Mouse (Mus musculus): ENCODE measurements around the gene Cnnm2. TPM values are rescaled to one million over a fixed set of nuclear protein-coding genes. Genes with fewer than 3 reads are reported as not detected.

The Cnnm2 gene
- polyA plus RNA-seq, 1 experiment = 8.1 TPM

DNA sequence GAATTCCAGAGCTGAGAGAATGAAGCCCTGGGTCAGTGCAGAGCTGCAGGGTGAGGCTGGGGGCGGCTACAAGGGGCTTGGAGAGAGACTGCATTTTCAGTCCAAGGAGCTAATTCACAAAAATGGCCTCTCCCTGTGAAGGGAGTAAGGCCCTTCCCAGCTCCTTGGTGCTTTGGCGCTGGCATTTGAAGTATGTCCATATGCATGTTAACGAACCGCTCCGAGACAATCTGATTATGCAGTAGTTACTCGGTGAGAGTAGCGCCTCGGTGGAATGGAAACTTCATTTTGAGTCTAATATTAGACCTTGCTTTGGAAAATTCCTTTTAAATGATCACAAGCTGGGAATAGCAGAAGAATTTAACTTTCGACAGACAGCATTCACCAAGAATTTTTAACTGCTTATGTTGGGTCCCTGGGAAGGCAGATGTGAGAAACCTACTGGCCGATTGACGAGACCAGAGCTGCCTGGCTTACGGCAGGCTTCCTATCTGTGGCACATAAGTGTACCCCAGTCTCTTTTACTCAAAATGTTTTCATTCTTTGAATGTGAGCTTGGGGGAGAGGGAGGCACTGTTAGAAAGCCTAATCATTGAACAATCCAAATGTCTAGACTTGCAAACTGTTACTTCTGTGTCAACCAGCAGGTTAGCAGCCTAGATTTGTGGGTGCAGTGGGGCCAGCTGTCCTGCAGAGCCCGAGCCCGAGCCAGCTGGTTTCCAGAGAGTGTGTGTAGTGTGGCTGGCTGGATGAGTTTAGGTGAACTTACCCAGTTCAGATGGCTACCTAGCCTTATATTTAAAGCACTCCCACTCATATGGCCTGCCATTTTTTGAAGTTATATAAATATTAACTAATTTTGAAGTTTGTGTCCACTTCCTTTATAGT is 87.2 kb downstream of the Cnnm2 start:
- no peak overlapping the region for H3ac ChIP-seq (ENCODE audit: control insufficient read depth, insufficient read length)
- H3K27me3 ChIP-seq (ENCODE audit: control insufficient read depth, insufficient read depth, insufficient read length) = no peaks in the 10 kb centered on the region
- H3K36me3 ChIP-seq (ENCODE audit: control insufficient read depth, insufficient read depth) = no peaks in the 10 kb centered on the region
- no peak overlapping the region for H3K4me3 ChIP-seq
- H3K4me2 ChIP-seq (ENCODE audit: low read depth) = no peak overlapping the region
- no peak for TF ChIP-seq MAX (IDR thresholded peaks at IDR 0.05; ENCODE audit: low read depth)
- no peak for TF ChIP-seq SRF (IDR thresholded peaks at IDR 0.05; ENCODE audit: control insufficient read depth, insufficient read length, low read depth)
- TF ChIP-seq REST (IDR thresholded peaks at IDR 0.05; ENCODE audit: insufficient read depth, insufficient read length) = no peak
- TF ChIP-seq USF1 (IDR thresholded peaks at IDR 0.05; ENCODE audit: low read depth) = no peak
- TF ChIP-seq TCF12 (IDR thresholded peaks at IDR 0.05; ENCODE audit: insufficient read depth, poor library complexity, severe bottlenecking) = no peak
- TF ChIP-seq MYOG (IDR thresholded peaks at IDR 0.05; ENCODE audit: control insufficient read depth in 1 of 3, insufficient read depth in 1 of 3, insufficient read length in 2 of 3, low read depth in 2 of 3) = no peak
- TF ChIP-seq POLR2A (IDR thresholded peaks at IDR 0.05; ENCODE audit: insufficient read length, low read depth) = no peak
- no peak for TF ChIP-seq CEBPB (IDR thresholded peaks at IDR 0.05; ENCODE audit: insufficient read depth, poor library complexity, severe bottlenecking)
- TF ChIP-seq E2F4 (IDR thresholded peaks at IDR 0.05; ENCODE audit: insufficient read depth) = no peak
- TF ChIP-seq POLR2AphosphoS2 (IDR thresholded peaks at IDR 0.05; ENCODE audit: insufficient read length, low read depth) = no peak
- no peak for TF ChIP-seq TCF3 (IDR thresholded peaks at IDR 0.05; ENCODE audit: insufficient read length, low read depth)
- TF ChIP-seq MYOD1 (IDR thresholded peaks at IDR 0.05; ENCODE audit: control insufficient read depth in 1 of 3, insufficient read length in 2 of 3, low read depth in 2 of 3) = no peak
- no peaks in the 10 kb centered on the region for H3K79me2 ChIP-seq (ENCODE audit: control insufficient read depth, insufficient read depth)

DNA sequence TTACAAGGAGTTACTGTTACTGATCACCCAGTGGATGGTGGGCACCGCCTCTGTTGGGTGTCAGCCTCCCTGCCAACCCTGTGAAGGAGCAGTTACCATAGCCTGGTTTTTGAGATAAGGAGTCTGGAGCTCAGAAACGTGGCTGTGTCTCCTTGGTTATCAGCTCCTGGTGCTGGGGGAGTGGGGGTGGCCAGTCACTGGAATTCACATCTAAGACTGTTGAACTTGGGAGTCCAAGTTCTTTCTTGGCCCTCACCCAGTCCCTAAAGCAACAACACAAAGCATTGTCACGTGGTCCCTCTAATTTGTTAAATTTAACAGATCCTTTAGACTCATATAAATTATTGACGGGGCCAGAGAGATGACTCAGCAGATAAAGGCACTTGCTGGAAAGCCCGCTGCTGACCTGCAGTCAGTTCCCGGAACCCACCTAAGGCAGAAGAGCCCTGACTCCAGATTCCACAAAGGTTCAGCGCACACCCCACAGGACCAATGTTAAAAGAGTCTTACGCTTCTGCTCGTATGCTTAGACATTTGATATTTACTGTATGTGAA is 88.1 kb downstream of the Cnnm2 start:
- H3K79me2 ChIP-seq (ENCODE audit: control insufficient read depth, insufficient read depth) = no peaks in the 10 kb centered on the region
- H3K36me3 ChIP-seq (ENCODE audit: control insufficient read depth, insufficient read depth) = no peaks in the 10 kb centered on the region
- TF ChIP-seq USF1 (IDR thresholded peaks at IDR 0.05; ENCODE audit: low read depth) = no peak
- TF ChIP-seq REST (IDR thresholded peaks at IDR 0.05; ENCODE audit: insufficient read depth, insufficient read length) = no peak
- no peak for TF ChIP-seq TCF3 (IDR thresholded peaks at IDR 0.05; ENCODE audit: insufficient read length, low read depth)
- TF ChIP-seq POLR2AphosphoS2 (IDR thresholded peaks at IDR 0.05; ENCODE audit: insufficient read length, low read depth) = no peak
- TF ChIP-seq TCF12 (IDR thresholded peaks at IDR 0.05; ENCODE audit: insufficient read depth, poor library complexity, severe bottlenecking) = no peak
- no peak for TF ChIP-seq E2F4 (IDR thresholded peaks at IDR 0.05; ENCODE audit: insufficient read depth)
- no peak for TF ChIP-seq MAX (IDR thresholded peaks at IDR 0.05; ENCODE audit: low read depth)
- no peak for TF ChIP-seq MYOG (IDR thresholded peaks at IDR 0.05; ENCODE audit: control insufficient read depth in 1 of 3, insufficient read depth in 1 of 3, insufficient read length in 2 of 3, low read depth in 2 of 3)
- no peak for TF ChIP-seq SRF (IDR thresholded peaks at IDR 0.05; ENCODE audit: control insufficient read depth, insufficient read length, low read depth)
- no peak for TF ChIP-seq POLR2A (IDR thresholded peaks at IDR 0.05; ENCODE audit: insufficient read length, low read depth)
- TF ChIP-seq CEBPB (IDR thresholded peaks at IDR 0.05; ENCODE audit: insufficient read depth, poor library complexity, severe bottlenecking) = no peak
- no peak for TF ChIP-seq MYOD1 (IDR thresholded peaks at IDR 0.05; ENCODE audit: control insufficient read depth in 1 of 3, insufficient read length in 2 of 3, low read depth in 2 of 3)
- H3K27me3 ChIP-seq (ENCODE audit: control insufficient read depth, insufficient read depth, insufficient read length) = no peaks in the 10 kb centered on the region
- H3K4me2 ChIP-seq (ENCODE audit: low read depth) = no peak overlapping the region
- no peak overlapping the region for H3ac ChIP-seq (ENCODE audit: control insufficient read depth, insufficient read length)
- no peak overlapping the region for H3K4me3 ChIP-seq

- Histone ChIP-seq H3ac (ENCODE audit: control insufficient read depth, insufficient read length) (no peak overlapping the region), H3K4me3 (no peak overlapping the region), H3K4me2 (ENCODE audit: low read depth) (no peak overlapping the region), H3K36me3 (ENCODE audit: control insufficient read depth, insufficient read depth) (no peaks in the 10 kb centered on the region), H3K79me2 (ENCODE audit: control insufficient read depth, insufficient read depth) (no peaks in the 10 kb centered on the region), H3K27me3 (ENCODE audit: control insufficient read depth, insufficient read depth, insufficient read length) (no peaks in the 10 kb centered on the region)
- TF ChIP-seq REST (IDR thresholded peaks at IDR 0.05; ENCODE audit: insufficient read depth, insufficient read length) = no peak
- no peak for TF ChIP-seq USF1 (IDR thresholded peaks at IDR 0.05; ENCODE audit: low read depth)
- TF ChIP-seq TCF3 (IDR thresholded peaks at IDR 0.05; ENCODE audit: insufficient read length, low read depth) = no peak
- TF ChIP-seq MYOD1 (IDR thresholded peaks at IDR 0.05; ENCODE audit: control insufficient read depth in 1 of 3, insufficient read length in 2 of 3, low read depth in 2 of 3) = no peak
- no peak for TF ChIP-seq POLR2A (IDR thresholded peaks at IDR 0.05; ENCODE audit: insufficient read length, low read depth)
- TF ChIP-seq MYOG (IDR thresholded peaks at IDR 0.05; ENCODE audit: control insufficient read depth in 1 of 3, insufficient read depth in 1 of 3, insufficient read length in 2 of 3, low read depth in 2 of 3) = no peak
Measured at GRCm38 (mm10) chr19:46856232-46856631, 94.8 kb downstream of the Cnnm2 start.

GRCm38 (mm10) chr19:46856780-46857179 is 95.4 kb downstream of the Cnnm2 start:
- Histone ChIP-seq H3ac (ENCODE audit: control insufficient read depth, insufficient read length) (no peak overlapping the region), H3K4me2 (ENCODE audit: low read depth) (no peak overlapping the region), H3K79me2 (ENCODE audit: control insufficient read depth, insufficient read depth) (no peaks in the 10 kb centered on the region), H3K27me3 (ENCODE audit: control insufficient read depth, insufficient read depth, insufficient read length) (no peaks in the 10 kb centered on the region), H3K36me3 (ENCODE audit: control insufficient read depth, insufficient read depth) (no peaks in the 10 kb centered on the region), H3K4me3 (no peak overlapping the region)
- TF ChIP-seq REST (IDR thresholded peaks at IDR 0.05; ENCODE audit: insufficient read depth, insufficient read length) (no peak), POLR2A (IDR thresholded peaks at IDR 0.05; ENCODE audit: insufficient read length, low read depth) (no peak), POLR2AphosphoS2 (IDR thresholded peaks at IDR 0.05; ENCODE audit: insufficient read length, low read depth) (no peak), MYOG (IDR thresholded peaks at IDR 0.05; ENCODE audit: control insufficient read depth in 1 of 3, insufficient read depth in 1 of 3, insufficient read length in 2 of 3, low read depth in 2 of 3) (no peak), TCF12 (IDR thresholded peaks at IDR 0.05; ENCODE audit: insufficient read depth, poor library complexity, severe bottlenecking) (no peak), MYOD1 (IDR thresholded peaks at IDR 0.05; ENCODE audit: control insufficient read depth in 1 of 3, insufficient read length in 2 of 3, low read depth in 2 of 3) (no peak), SRF (IDR thresholded peaks at IDR 0.05; ENCODE audit: control insufficient read depth, insufficient read length, low read depth) (no peak), TCF3 (IDR thresholded peaks at IDR 0.05; ENCODE audit: insufficient read length, low read depth) (no peak), CEBPB (IDR thresholded peaks at IDR 0.05; ENCODE audit: insufficient read depth, poor library complexity, severe bottlenecking) (no peak), E2F4 (IDR thresholded peaks at IDR 0.05; ENCODE audit: insufficient read depth) (no peak), MAX (IDR thresholded peaks at IDR 0.05; ENCODE audit: low read depth) (no peak), USF1 (IDR thresholded peaks at IDR 0.05; ENCODE audit: low read depth) (no peak)
